ENCODE assay signal across 8 mouse cellular contexts in the genomic region with DNA sequence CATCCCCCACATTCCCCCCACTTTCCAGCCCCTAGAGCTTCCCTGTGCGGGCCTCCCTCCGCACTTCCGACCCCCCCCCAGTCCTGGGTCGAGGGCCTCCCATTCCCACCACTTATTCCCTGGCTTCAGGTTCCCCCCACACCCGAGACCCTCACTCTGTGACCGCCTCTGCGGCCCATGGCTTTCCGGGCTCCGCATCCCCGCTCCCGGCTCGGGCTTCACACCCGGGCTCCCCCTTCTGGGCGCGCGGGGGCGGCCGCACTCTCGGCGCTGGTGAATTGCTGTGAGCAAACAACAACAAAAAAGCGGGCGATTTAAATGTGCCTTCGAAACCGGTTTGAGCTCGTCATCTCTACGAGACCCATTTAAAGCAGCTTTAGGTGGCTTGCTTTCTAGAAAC. TPM values are rescaled to one million over a fixed set of nuclear protein-coding genes. Genes with fewer than 3 reads are reported as not detected.
A peak's percentile ranks its signal among the peaks of the same experiment; 100 is the strongest.
DNase-seq lines count a peak whose midpoint lies in the region; ATAC-seq and TF ChIP-seq lines count a peak whose summit lies in the region.

No protein-coding gene starts in this region.

- intact Hi-C loops in left cerebral cortex, adult 2 months (cut with DNase I): loop anchor here (1.0 to 2.0 kb wide), 5 partner anchors 25 to 617 kb away; a partner anchor contains a TSS

- WGBS in hindbrain, postnatal 0 days: under 1% methylated on average over 24 of the region's 26 CpGs
- under 1% methylated on average over 26 of the region's 26 CpGs for WGBS in macrophage (ENCODE audit: missing documents)

- no peak overlapping the region for H3K27ac ChIP-seq in cortical plate, adult 2 months (ENCODE audit: insufficient read depth, low read length)
- H3K27ac ChIP-seq in hindbrain, postnatal 0 days: peak overlapping the region; percentile 93
- peak overlapping the region; percentile 86 for H3K27ac ChIP-seq in left cerebral cortex, adult 2 months
- H3K27ac ChIP-seq in macrophage: peak overlapping the region; percentile 52

- no peak for TF ChIP-seq POLR2A in cortical plate, adult 2 months (IDR thresholded peaks at IDR 0.05; ENCODE audit: extremely low read depth, insufficient read depth, low read length)

- DNase-seq in ZHBTc4 (ENCODE audit: low read depth, low spot score): peak; percentile 86
- peak; percentile 74 to 80 for DNase-seq in gastrocnemius, adult 8-10 months (ENCODE audit: low spot score in 2 of 2)
- peak; percentile 92 for DNase-seq in hindbrain, postnatal 0 days (ENCODE audit: low spot score)
- DNase-seq in left cerebral cortex, adult 2 months (ENCODE audit: extremely low spot score in 1 of 2, low spot score in 2 of 2): peak; percentile 80 to 82
- peak; percentile 85 for DNase-seq in right cerebral cortex, adult 18-20 months
- DNase-seq in urinary bladder, adult 18-20 months (ENCODE audit: low spot score in 2 of 2): peak; percentile 75 to 81

- ATAC-seq in hindbrain, postnatal 0 days: peak; percentile 55

- peak overlapping the region; percentile 85 for H3K9ac ChIP-seq in hindbrain, postnatal 0 days (replicated peaks; ENCODE audit: low read length)

- no peaks in the 10 kb centered on the region for H3K9me3 ChIP-seq in hindbrain, postnatal 0 days (ENCODE audit: low read length)

- H3K4me2 ChIP-seq in hindbrain, postnatal 0 days (ENCODE audit: low read depth, low read length): peak overlapping the region; percentile 91

- H3K4me1 ChIP-seq in cortical plate, adult 2 months (ENCODE audit: control insufficient read depth, insufficient read depth, low read length): no peaks in the 10 kb centered on the region
- no peaks in the 10 kb centered on the region for H3K4me1 ChIP-seq in hindbrain, postnatal 0 days (ENCODE audit: insufficient read depth, low read length)

- peaks cover 49% of the 10 kb centered on the region for H3K79me2 ChIP-seq in macrophage (ENCODE audit: inconsistent target)

- H3K4me3 ChIP-seq in cortical plate, adult 2 months (ENCODE audit: insufficient read depth, low read length): peak overlapping the region; percentile 72
- peak overlapping the region; percentile 84 for H3K4me3 ChIP-seq in hindbrain, postnatal 0 days (ENCODE audit: low read length)
- peak overlapping the region; percentile 73 for H3K4me3 ChIP-seq in left cerebral cortex, adult 2 months
- H3K4me3 ChIP-seq in macrophage (ENCODE audit: inconsistent target): peak overlapping the region; percentile 39

- no peak for TF ChIP-seq CTCF in cortical plate, adult 2 months (IDR thresholded peaks at IDR 0.05; ENCODE audit: extremely low read depth, insufficient read depth, low read length)
- TF ChIP-seq CTCF in hindbrain, postnatal 0 days (IDR thresholded peaks at IDR 0.05; ENCODE audit: low read depth): peak; percentile 62
- peak; percentile 51 for TF ChIP-seq CTCF in left cerebral cortex, adult 2 months (IDR thresholded peaks at IDR 0.05)

- H3K27me3 ChIP-seq in hindbrain, postnatal 0 days (ENCODE audit: insufficient read depth, low read length): no peaks in the 10 kb centered on the region

- H3K36me3 ChIP-seq in hindbrain, postnatal 0 days (ENCODE audit: insufficient read depth, low read length): no peaks in the 10 kb centered on the region
- H3K36me3 ChIP-seq in macrophage (ENCODE audit: inconsistent target): no peaks in the 10 kb centered on the region

RNA-seq across cellular contexts. Expression of a gene that starts 10.4 kb away (rescaled TPM):
- 30.4 and 30.9 TPM in 2 replicates for polyA plus RNA-seq in cortical plate, adult 2 months (2012; rRNA removed)
- 10 to 100 TPM; 22.4 to 29.0 (median 27.6) TPM for total RNA-seq in gastrocnemius, adult 8-10 months (2022)
- 19.1 and 33.4 TPM in 2 replicates for total RNA-seq in hindbrain, postnatal 0 days (2014; rRNA removed)
- 18.0 and 18.7 TPM in 2 replicates for polyA plus RNA-seq in hindbrain, postnatal 0 days (2015; fragmentation: Nextera tagmentation; extraction: Ambion mirVana)
- total RNA-seq in left cerebral cortex, adult 2 months (2021): 10 to 100 TPM; 40.5 to 44.7 TPM
- 10 to 100 TPM in 12 of 26 experiments, 1 to 10 TPM in 14; 1.3 to 27.7 (median 7.8) TPM for total RNA-seq in macrophage (2018; cell fraction: chromatin; rRNA removed)
- total RNA-seq in macrophage (2018; cell fraction: cytosol; rRNA removed): 10 to 100 TPM in 9 of 26 experiments, 1 to 10 TPM in 17; 2.3 to 13.6 (median 7.3) TPM
- 10 to 100 TPM in 11 of 26 experiments, 1 to 10 TPM in 15; 2.1 to 25.1 (median 8.7) TPM for total RNA-seq in macrophage (2018; cell fraction: nucleus; rRNA removed)
- polyA plus RNA-seq in macrophage (2018): 5.6 to 9.3 TPM (median 5.6 TPM) in 3 replicates
